Comparison of ENCODE assay signal across 22 mouse cellular contexts in genomic region chr19:58164896-58165634, GRCm38 (mm10).
DNase-seq lines count a peak whose midpoint lies in the region; ATAC-seq and TF ChIP-seq lines count a peak whose summit lies in the region.
"Had no signal": no experiment of that assay in that cellular context is flagged by ENCODE, and none has a peak within 500 bp of the region (broad histone marks: within the 10 kb centered on the region; RNA-seq: fewer than 3 reads in every experiment).

No protein-coding gene starts in this region.

- no peaks in the 10 kb centered on the region for H3K27me3 ChIP-seq in hindbrain, postnatal 0 days (ENCODE audit: insufficient read depth, low read length)
- H3K27me3 ChIP-seq in hindbrain, embryonic 14.5 days (ENCODE audit: control insufficient read depth, insufficient read depth, low read length): peaks cover 5% of the 10 kb centered on the region; the same call in 1 of the 2 replicates
- 0 out of 2 replicates have a peak, but pooled peaks cover 3% of the 10 kb centered on the region for H3K27me3 ChIP-seq in forebrain, embryonic 15.5 days
- H3K27me3 ChIP-seq: liver, embryonic 12.5 days; neural tube, embryonic 12.5 days had no signal

- H3K9me3 ChIP-seq in hindbrain, postnatal 0 days (ENCODE audit: low read length): no peaks in the 10 kb centered on the region
- no peaks in the 10 kb centered on the region for H3K9me3 ChIP-seq in hindbrain, embryonic 14.5 days (ENCODE audit: control insufficient read depth, low read length)
- H3K9me3 ChIP-seq in forebrain, embryonic 15.5 days: no peaks in the 10 kb centered on the region
- H3K9me3 ChIP-seq: limb, embryonic 12.5 days; liver, embryonic 12.5 days; neural tube, embryonic 12.5 days had no signal

- H3K4me3 ChIP-seq in hindbrain, postnatal 0 days (ENCODE audit: low read length): no peak overlapping the region
- H3K4me3 ChIP-seq in hindbrain, embryonic 14.5 days (replicated peaks; ENCODE audit: low read length): no peak overlapping the region
- H3K4me3 ChIP-seq in forebrain, embryonic 15.5 days: no peak overlapping the region
- H3K4me3 ChIP-seq: heart, adult 2 months; limb, embryonic 12.5 days; liver, embryonic 12.5 days; neural tube, embryonic 12.5 days had no signal

- DNase-seq in cerebellum, postnatal 14 days: peak; percentile 65 to 78
- no peak for DNase-seq in cerebellum, postnatal 36 days
- DNase-seq in hindbrain, postnatal 0 days (ENCODE audit: low spot score): peak; percentile 34
- DNase-seq in hindbrain, embryonic 14.5 days (ENCODE audit: low spot score): no peak
- DNase-seq in 3134 (ENCODE audit: extremely low read depth, insufficient read length, low spot score): peak; percentile 20
- no peak for DNase-seq in B cell, adult 2 months
- DNase-seq: adrenal gland, postnatal 36 days; cerebellum, adult 18-20 months; gastrocnemius, postnatal 14 days; heart, adult 2 months; heart, postnatal 4 days; layer of hippocampus, adult 9-11 months; lung, adult 2 months; lung, postnatal 4 days; right cerebral cortex, adult 18-20 months; thymus, adult 2 months had no signal

- no peak overlapping the region for H3K27ac ChIP-seq in hindbrain, postnatal 0 days
- H3K27ac ChIP-seq in hindbrain, embryonic 14.5 days: no peak overlapping the region
- no peak overlapping the region for H3K27ac ChIP-seq in forebrain, embryonic 15.5 days (replicated peaks)
- H3K27ac ChIP-seq: heart, adult 2 months; limb, embryonic 12.5 days; liver, embryonic 12.5 days; neural tube, embryonic 12.5 days had no signal

- H3K36me3 ChIP-seq in hindbrain, postnatal 0 days (ENCODE audit: insufficient read depth, low read length): no peaks in the 10 kb centered on the region
- H3K36me3 ChIP-seq in hindbrain, embryonic 14.5 days (replicated peaks; ENCODE audit: control insufficient read depth, insufficient read depth): no peaks in the 10 kb centered on the region
- no peaks in the 10 kb centered on the region for H3K36me3 ChIP-seq in forebrain, embryonic 15.5 days
- H3K36me3 ChIP-seq: limb, embryonic 12.5 days; liver, embryonic 12.5 days; neural tube, embryonic 12.5 days had no signal

- peaks cover 9% of the 10 kb centered on the region; the same call in 1 of the 2 replicates for H3K4me1 ChIP-seq in hindbrain, postnatal 0 days (ENCODE audit: insufficient read depth, low read length)
- peaks cover 23% of the 10 kb centered on the region for H3K4me1 ChIP-seq in hindbrain, embryonic 14.5 days (replicated peaks; ENCODE audit: control insufficient read depth, insufficient read depth, low read length)
- peaks cover 17% of the 10 kb centered on the region for H3K4me1 ChIP-seq in forebrain, embryonic 15.5 days
- H3K4me1 ChIP-seq: liver, embryonic 12.5 days had no signal

- H3K4me2 ChIP-seq in hindbrain, postnatal 0 days (ENCODE audit: low read depth, low read length): no peak overlapping the region
- no peak overlapping the region for H3K4me2 ChIP-seq in hindbrain, embryonic 14.5 days (replicated peaks)
- H3K4me2 ChIP-seq in forebrain, embryonic 15.5 days (replicated peaks): 0 out of 2 replicates have a peak overlapping the region, but pooled peaks have one; percentile 29
- H3K4me2 ChIP-seq: limb, embryonic 12.5 days; liver, embryonic 12.5 days; neural tube, embryonic 12.5 days had no signal

- no peak overlapping the region for H3K9ac ChIP-seq in hindbrain, postnatal 0 days (replicated peaks; ENCODE audit: low read length)
- H3K9ac ChIP-seq in hindbrain, embryonic 14.5 days: no peak overlapping the region
- no peak overlapping the region for H3K9ac ChIP-seq in forebrain, embryonic 15.5 days (replicated peaks)
- H3K9ac ChIP-seq: limb, embryonic 12.5 days; liver, embryonic 12.5 days; neural tube, embryonic 12.5 days had no signal

- ATAC-seq in hindbrain, postnatal 0 days: 0 out of 2 replicates have a peak, but pooled peaks have one; percentile 47
- ATAC-seq in hindbrain, embryonic 14.5 days (ENCODE audit: low FRiP score): no peak
- ATAC-seq in forebrain, embryonic 15.5 days (replicated peaks): peak; percentile 43; the same call in 1 of the 2 replicates
- no peak for ATAC-seq in megakaryocyte, adult 5-6 weeks (ENCODE audit: poor library complexity, severe bottlenecking)
- ATAC-seq: intestine, embryonic 16.5 days; liver, embryonic 12.5 days had no signal

- TF ChIP-seq CTCF in hindbrain, postnatal 0 days (IDR thresholded peaks at IDR 0.05; ENCODE audit: low read depth): no peak

- 51% methylated on average over 7 of the region's 7 CpGs for WGBS in hindbrain, postnatal 0 days
- WGBS in hindbrain, embryonic 14.5 days: 71% methylated on average over 7 of the region's 7 CpGs
- WGBS in forebrain, embryonic 15.5 days: 55% methylated on average over 7 of the region's 7 CpGs

Comparison
In these comparisons a context has a peak if more than half of its experiments do, and no peak if none do; other contexts are left out.
1. DNase-seq: peak in cerebellum, postnatal 14 days (2 of 2), hindbrain, postnatal 0 days (single experiment) and 3134 (single experiment); none in cerebellum, postnatal 36 days (0 of 2), hindbrain, embryonic 14.5 days (single experiment) and B cell, adult 2 months (0 of 2).
2. ATAC-seq: peak in hindbrain, postnatal 0 days (single experiment) and forebrain, embryonic 15.5 days (single experiment); none in hindbrain, embryonic 14.5 days (single experiment) and megakaryocyte, adult 5-6 weeks (single experiment).